Mouse (Mus musculus) retina, postnatal 7 days (tissue): Measurements from ENCODE around the gene Adamts3.

Source experiments
- DNase-seq: peaks from one replicate; pipeline ENCODE4 v3.0.0-alpha.2; 2012; ENCODE audit warnings: low read depth, low spot score

The Adamts3 gene

DNA sequence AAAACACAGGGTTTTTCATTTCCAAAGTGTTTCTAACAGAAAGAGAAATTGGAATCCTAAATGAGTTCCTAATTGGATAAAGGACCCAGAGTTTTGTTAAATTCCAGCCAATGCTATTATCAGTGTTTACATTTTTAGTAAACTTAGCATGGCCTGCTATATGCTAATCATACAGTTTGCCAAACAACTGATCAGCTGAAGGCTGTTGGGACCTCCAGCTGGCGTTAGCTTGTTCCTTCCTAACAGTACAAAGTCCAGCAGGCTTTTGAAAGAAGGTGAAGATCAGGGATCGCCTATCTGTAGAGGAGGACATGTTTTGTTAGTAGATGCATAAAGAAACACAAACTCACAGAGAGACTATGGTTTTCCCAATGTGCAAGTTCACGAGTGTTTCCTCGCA lies 173.7 kb downstream of the Adamts3 start:
- DNase-seq = no peak

GRCm38 (mm10) chr5:89704264-89704663 lies 178.9 kb downstream of the Adamts3 start:
- no peak for DNase-seq

DNA sequence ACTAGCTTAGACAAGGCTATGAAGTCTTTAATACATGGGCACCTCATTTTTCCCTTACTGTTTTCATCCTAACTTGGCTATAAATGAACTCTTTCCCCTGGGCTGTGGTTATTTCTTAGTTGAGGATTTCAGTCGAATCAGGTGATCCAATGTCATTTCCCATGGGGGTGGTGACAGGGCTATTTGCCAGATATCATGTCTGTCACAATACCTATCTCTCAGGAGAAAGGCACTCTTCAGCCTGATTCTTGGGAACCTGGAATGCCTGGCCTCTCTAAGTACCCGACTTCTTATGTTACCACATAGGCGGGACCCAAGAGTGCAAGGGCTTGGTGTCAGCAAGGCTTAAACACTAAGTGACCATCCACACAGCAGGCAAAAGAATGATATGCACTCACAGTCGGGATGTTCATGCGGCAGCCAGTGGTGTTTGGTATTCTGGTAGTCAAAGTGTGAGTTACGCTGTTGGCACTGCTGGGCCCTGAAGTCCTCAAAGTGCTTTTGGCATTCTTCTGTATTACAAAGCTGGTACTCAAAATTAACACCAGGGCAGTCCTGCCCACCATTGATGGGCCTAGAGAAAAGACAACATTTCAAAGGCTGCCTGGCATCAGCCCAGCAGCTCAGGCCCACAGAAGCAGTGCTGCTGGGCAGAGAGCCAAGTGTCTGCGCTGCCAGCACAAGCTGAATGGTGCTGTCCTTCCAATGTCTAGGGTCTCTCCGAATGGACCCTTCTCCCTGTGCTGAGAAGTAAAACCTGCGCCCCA lies 181.7 kb downstream of the Adamts3 start:
- peak; percentile 27 for DNase-seq

DNA sequence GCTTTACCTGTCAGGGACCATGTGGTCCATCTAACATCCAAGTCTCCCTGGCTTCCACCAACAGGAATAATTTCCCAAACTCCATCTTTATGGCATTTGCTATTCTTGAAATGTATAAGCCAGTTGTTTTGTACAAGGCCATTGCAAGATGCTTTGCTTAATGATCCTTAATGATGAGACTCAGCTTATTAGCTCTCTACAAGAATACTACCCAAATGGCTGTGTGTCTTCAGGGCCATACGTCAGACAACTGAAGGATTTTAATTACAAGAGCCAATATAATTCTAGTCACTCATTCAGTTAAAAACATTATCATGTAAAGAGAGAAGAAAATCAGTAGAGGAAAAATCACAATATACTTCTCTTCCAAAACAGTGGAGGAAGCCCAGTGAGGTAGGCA lies 195.3 kb downstream of the Adamts3 start:
- DNase-seq = no peak

DNA sequence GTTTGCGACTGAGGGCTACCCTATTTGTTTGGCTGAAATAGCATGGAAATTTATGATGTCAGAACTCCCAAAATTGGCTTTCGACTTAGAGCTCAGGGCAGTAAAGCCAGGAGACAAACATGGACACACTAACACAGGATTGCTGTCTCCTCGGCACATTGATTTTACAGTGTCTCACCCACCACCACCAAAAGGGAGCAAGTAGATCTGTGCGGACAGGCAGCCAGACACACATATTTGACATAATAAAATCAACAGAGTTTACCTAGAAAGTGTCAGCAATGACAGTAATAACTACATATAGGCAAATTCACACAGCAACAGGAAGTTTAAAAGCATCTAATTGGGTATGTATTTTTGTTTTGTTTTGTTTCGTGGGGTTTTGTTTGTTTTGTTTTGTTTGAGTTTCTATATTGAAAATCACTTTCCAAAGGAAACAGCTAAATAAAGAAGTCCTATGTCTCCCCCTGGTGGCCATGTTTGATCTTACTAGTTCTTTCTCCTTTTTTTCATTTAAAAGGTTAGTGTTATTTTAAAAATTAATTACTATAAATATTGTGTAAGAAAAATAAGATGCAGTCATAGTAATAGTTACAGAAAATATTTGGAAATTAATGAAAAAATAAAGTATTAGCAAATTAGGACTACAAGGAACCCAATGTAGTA lies 203.1 kb downstream of the Adamts3 start:
- DNase-seq = peak; percentile 38

GRCm38 (mm10) chr5:89678148-89678547 lies 205.0 kb downstream of the Adamts3 start:
- DNase-seq = no peak

GRCm38 (mm10) chr5:89674066-89674848 lies 208.9 kb downstream of the Adamts3 start:
- DNase-seq = no peak

DNA sequence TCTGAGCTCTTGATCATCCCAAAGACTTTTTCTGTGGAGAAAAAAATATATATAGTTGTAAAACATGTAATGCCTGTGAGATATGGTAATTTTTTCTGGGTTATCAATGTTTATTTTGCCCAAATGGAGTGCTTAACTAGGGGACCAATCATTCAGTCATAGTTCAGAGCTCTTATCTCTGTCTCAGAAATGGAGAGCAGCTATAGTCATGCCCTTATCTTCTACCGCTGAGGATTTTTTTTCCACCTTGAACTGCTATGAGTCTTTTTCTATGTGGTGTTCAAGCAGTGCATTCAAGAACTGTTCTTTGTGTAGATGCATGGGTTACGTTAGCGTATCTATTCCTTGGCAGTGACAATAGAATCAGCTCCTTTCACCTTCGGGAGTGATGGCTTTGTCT lies 210.2 kb downstream of the Adamts3 start:
- no peak for DNase-seq

DNA sequence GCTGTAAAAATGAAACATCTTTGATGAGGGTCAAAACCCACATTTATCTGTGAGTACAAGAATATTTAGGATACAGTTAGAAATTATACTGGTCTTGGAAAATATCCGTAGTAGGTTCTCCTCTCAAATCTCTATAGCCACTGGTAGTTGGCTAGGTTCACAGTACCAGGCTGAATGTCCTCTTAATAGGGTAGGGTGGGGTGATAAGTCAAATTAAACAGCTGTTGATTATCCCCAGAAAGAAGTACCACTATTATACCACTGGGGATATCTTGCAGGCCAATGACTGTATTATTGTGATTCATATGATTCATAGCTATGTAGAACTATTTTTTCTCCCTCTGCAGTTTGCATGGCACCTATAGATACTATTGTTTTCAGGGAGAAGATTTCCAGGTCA lies 228.8 kb downstream of the Adamts3 start:
- DNase-seq = no peak

DNA sequence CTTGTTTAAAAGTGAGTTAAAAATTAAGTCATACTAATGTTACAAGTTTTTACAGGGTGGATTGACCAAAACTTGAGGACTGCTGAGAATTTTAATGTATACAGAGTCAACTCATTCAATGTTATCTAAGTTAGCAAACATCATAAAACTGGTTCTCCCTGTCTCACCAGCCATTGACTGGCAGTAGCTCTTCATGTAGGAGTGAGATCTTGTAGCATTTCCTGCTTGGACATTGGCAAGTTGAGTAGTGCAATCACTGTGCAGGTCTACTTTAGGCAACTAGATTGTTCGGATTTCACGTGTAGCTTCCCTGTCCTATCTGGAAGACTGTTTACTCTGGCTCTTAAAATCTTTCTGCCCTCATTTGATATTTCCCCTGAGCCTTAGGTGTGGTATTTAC lies 229.3 kb downstream of the Adamts3 start:
- no peak for DNase-seq

DNA sequence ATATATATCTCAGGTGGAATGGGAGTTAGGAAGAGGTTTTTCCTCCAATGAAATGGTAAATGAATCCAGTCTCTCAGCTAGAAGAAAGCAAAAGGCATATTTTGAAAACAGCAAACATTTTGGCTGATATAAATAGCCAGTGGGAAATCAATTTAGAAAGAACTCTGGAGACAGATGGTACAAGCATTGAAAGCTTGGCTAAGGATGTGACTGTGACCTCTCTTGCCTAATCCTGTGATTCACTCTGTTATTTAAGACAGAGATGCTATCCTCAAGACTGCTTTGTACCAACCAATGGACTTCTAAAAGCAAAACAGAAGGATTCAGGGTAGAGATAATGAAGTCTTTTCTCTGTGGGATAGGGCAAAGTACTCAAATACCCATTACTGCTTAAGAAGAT lies 236.2 kb downstream of the Adamts3 start:
- no peak for DNase-seq

- no peak for DNase-seq
Measured at GRCm38 (mm10) chr5:89635434-89635833, 247.7 kb downstream of the Adamts3 start.

GRCm38 (mm10) chr5:89631599-89631998 lies 251.5 kb downstream of the Adamts3 start:
- no peak for DNase-seq
